Mouse (Mus musculus) neutrophil, adult 65 days (primary cell): ENCODE data around the gene Olfr911-ps1. TPM values are rescaled to one million over a fixed set of nuclear protein-coding genes. Genes with fewer than 3 reads are reported as not detected.

Source experiments
- total RNA-seq: library from RNA; stranded (reverse); gene quantifications from 2 replicates; pipeline ENCODE4 v1.2.4, GENCODE M21; 2023

The Olfr911-ps1 gene
- total RNA-seq, result not detected in 2 replicates

GRCm38 (mm10) chr9:38521280-38521679 is at the start of gene Olfr911-ps1:
Gene Olfr911-ps1 (plus strand): TSS chr9:38521580.

DNA sequence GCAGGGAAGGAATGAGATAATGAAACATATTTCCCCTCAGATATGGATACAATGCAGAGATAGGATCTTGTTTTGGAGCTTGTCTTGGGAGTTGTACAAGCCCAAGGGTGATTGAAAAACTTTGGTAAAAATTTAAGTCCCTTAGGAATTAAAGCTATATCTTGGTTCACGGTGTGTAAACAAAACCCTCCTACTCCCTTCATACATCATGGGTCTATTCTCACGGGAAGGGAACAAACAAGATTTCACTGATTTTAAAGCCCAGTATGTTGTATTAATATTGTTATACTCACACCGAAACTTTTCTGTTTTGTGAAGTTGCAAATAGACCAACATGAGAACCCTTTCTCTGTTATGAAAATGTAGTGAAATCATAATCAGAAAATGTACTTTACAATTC is 34.6 kb upstream of the Olfr911-ps1 start, which contains the start of gene Olfr906:
Gene Olfr906, plus strand, starts transcription at position 301 of the 400 bp plus-strand sequence.

DNA sequence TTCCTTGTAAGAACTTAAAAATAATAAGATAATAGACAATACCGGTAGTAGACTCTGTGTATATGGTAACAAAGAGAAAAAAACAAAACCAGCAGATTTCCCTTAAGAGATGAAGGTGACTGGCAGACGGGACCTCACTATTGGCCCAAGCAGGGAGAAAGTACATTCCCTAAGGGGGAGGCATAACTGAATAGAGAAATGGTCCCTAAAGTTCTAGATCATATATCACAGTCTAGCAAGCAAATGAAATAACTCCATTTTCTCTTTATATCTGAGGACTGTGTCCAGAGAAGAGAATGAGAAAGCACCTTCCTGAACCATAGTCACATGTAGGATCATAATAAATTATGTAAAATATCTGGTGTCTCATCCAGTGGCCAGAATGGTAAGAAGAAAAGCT is 25.9 kb upstream of the Olfr911-ps1 start, which contains the start of gene Olfr907:
Gene Olfr907, plus strand, starts transcription at position 301 of the 400 bp plus-strand sequence.

DNA sequence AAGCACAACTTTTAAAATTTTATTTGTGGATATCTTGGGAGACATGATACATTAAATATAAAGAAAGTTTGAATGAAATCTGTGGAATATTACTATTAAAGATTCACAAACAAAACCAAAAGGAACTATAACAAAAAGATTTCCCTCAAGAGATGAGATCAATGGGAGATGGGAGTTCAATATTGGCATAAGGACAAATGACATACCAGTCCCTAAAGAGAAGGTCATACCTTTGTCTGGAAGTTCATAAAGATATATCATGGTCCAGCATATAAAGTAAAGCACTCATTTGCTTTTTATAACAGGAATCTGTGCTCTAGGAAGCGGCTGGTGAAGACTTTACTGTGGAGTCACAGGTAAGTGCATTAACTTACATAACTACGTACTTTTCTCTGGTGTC is 16.2 kb downstream of the Olfr911-ps1 start, which contains the start of gene Olfr910:
Gene Olfr910, plus strand, starts transcription at position 301 of the 400 bp plus-strand sequence.

Other genes starting within 250 kb of the Olfr911-ps1 start
- not detected in 2 replicates for gene Olfr896-ps1, start 230.5 kb upstream of the Olfr911-ps1 start, total RNA-seq
- gene Olfr25, start 192.5 kb upstream of the Olfr911-ps1 start, total RNA-seq, result not detected in 2 replicates
- not detected in 2 replicates for gene Olfr898, start 173.2 kb upstream of the Olfr911-ps1 start, total RNA-seq
- gene Olfr250, start 154.7 kb upstream of the Olfr911-ps1 start, total RNA-seq, result not detected in 2 replicates
- gene Olfr251, start 144.5 kb upstream of the Olfr911-ps1 start, total RNA-seq, result not detected in 2 replicates
- not detected in 2 replicates for gene Olfr147, start 119.9 kb upstream of the Olfr911-ps1 start, total RNA-seq
- not detected in 2 replicates for gene Olfr901, start 92.1 kb upstream of the Olfr911-ps1 start, total RNA-seq
- not detected in 2 replicates for gene Olfr902, start 73.9 kb upstream of the Olfr911-ps1 start, total RNA-seq
- not detected in 2 replicates for gene Olfr904, start 58.4 kb upstream of the Olfr911-ps1 start, total RNA-seq
- gene Olfr905, start 50.5 kb upstream of the Olfr911-ps1 start, total RNA-seq, result 0.14 TPM in 1 of 2 replicates, not detected in the other
- gene Olfr906, start 34.5 kb upstream of the Olfr911-ps1 start, total RNA-seq, result not detected in 2 replicates
- not detected in 2 replicates for gene Olfr907, start 25.8 kb upstream of the Olfr911-ps1 start, total RNA-seq
- not detected in 2 replicates for gene Olfr910, start 16.3 kb downstream of the Olfr911-ps1 start, total RNA-seq
- not detected in 2 replicates for gene Olfr912, start 58.6 kb downstream of the Olfr911-ps1 start, total RNA-seq
- gene Olfr913, start 71.2 kb downstream of the Olfr911-ps1 start, total RNA-seq, result not detected in 2 replicates
- not detected in 2 replicates for gene Olfr914, start 83.5 kb downstream of the Olfr911-ps1 start, total RNA-seq
- gene Olfr916, start 138.3 kb downstream of the Olfr911-ps1 start, total RNA-seq, result not detected in 2 replicates
- gene Olfr917, start 144.3 kb downstream of the Olfr911-ps1 start, total RNA-seq, result not detected in 2 replicates
- not detected in 2 replicates for gene Olfr918, start 153.0 kb downstream of the Olfr911-ps1 start, total RNA-seq
- not detected in 2 replicates for gene Olfr919, start 182.1 kb downstream of the Olfr911-ps1 start, total RNA-seq
- gene Vwa5a, start 196.7 kb downstream of the Olfr911-ps1 start, total RNA-seq, result 24.1 and 27.6 TPM in 2 replicates
- 0.16 TPM in 1 of 2 replicates, not detected in the other for gene Olfr920, start 230.7 kb downstream of the Olfr911-ps1 start, total RNA-seq